Mouse (Mus musculus) kidney, postnatal 0 days (tissue): ENCODE measurements around the gene Spata25. TPM values are rescaled to one million over a fixed set of nuclear protein-coding genes. Genes with fewer than 3 reads are reported as not detected.

ENCODE experiments used
- ATAC-seq: fragments of 200-750 bp; cut with Nextera tagmentation; replicated peaks from 2 replicates; pipeline ENCODE4 v1.8.0; 2017; ENCODE audit warnings: low read depth, moderate number of reproducible peaks, moderate TSS enrichment, moderate library complexity; ENCODE audit not compliant: low FRiP score
- DNase-seq: peaks from one replicate; pipeline ENCODE4 v3.0.0-alpha.2; 2016; ENCODE audit warnings: low spot score
- H3K27ac ChIP-seq: fragments of 300-500 bp; sonication (generic); 2 replicates; pipeline ENCODE4 v1.5.1; 2014; ENCODE audit warnings: mild to moderate bottlenecking
- H3K27me3 ChIP-seq: fragments of 300-500 bp; sonication (generic); 2 replicates; pipeline ENCODE4 v1.6.1; 2014; ENCODE audit warnings: low read length, mixed read lengths; ENCODE audit not compliant: insufficient read depth
- H3K36me3 ChIP-seq: fragments of 300-500 bp; sonication (generic); 2 replicates; pipeline ENCODE4 v1.6.1; 2014; ENCODE audit warnings: low read length, mixed read lengths; ENCODE audit not compliant: insufficient read depth
- H3K4me1 ChIP-seq: fragments of 300-500 bp; sonication (generic); replicated peaks from 2 replicates; pipeline ENCODE4 v1.6.1; 2014; ENCODE audit warnings: antibody characterized with exemption, low read length, mixed read lengths; ENCODE audit not compliant: insufficient read depth
- H3K4me2 ChIP-seq: fragments of 300-500 bp; sonication (generic); 2 replicates; pipeline ENCODE4 v1.6.1; 2014; ENCODE audit warnings: mild to moderate bottlenecking, low read length, moderate library complexity, mixed read lengths
- H3K4me3 ChIP-seq: fragments of 300-500 bp; sonication (generic); replicated peaks from 2 replicates; pipeline ENCODE4 v1.5.1; 2014; ENCODE audit warnings: low read depth, low read length
- H3K9ac ChIP-seq: fragments of 300-500 bp; sonication (generic); 2 replicates; pipeline ENCODE4 v1.6.1; 2014; ENCODE audit warnings: low read depth, low read length
- H3K9me3 ChIP-seq: fragments of 300-500 bp; sonication (generic); replicated peaks from 2 replicates; pipeline ENCODE4 v1.6.1; 2016; ENCODE audit warnings: low read length, inconsistent platforms, mixed read lengths
- CTCF ChIP-seq: IDR thresholded peaks from 2 replicates; pipeline ENCODE4 v1.5.1; 2016; ENCODE audit warnings: antibody characterized with exemption, low read depth, mild to moderate bottlenecking, moderate library complexity
- WGBS: fragments of 180-500 bp; shearing (Covaris S2); extraction: QIAGEN DNeasy Blood & Tissue Kit; methylation state at CpG from one replicate; pipeline ENCODE4 v1.1.7; 2014; 5-methylcytosine and 5-hydroxymethylcytosine counted together
- polyA plus RNA-seq: library from polyadenylated mRNA; unstranded; fragments of >200 nt; fragmentation: Nextera tagmentation; extraction: Ambion mirVana; gene quantifications from 2 replicates; pipeline ENCODE4 v1.2.1, GENCODE M21; 2015

Spata25 gene
- polyA plus RNA-seq, 1 experiment from 2014 or later = not detected

- TF ChIP-seq CTCF = peak; percentile 91
- no peak overlapping the region for H3K4me2 ChIP-seq
- no peak overlapping the region for H3K9ac ChIP-seq
- no peaks in the 10 kb centered on the region for H3K9me3 ChIP-seq
- H3K4me3 ChIP-seq = no peak overlapping the region
- H3K36me3 ChIP-seq = peaks cover 46% of the 10 kb centered on the region
- H3K27me3 ChIP-seq = no peaks in the 10 kb centered on the region
- H3K27ac ChIP-seq = no peak overlapping the region
- ATAC-seq = peak; percentile 44; the same call in 1 of the 2 replicates
- DNase-seq = peak; percentile 91
- no peaks in the 10 kb centered on the region for H3K4me1 ChIP-seq
- 31% methylated on average over 5 of the region's 5 CpGs for WGBS
Measured at GRCm38 (mm10) chr2:164794293-164794692, 34.0 kb downstream of the Spata25 start.

- TF ChIP-seq CTCF = peak; percentile 24; the same call in 1 of the 2 replicates
- peaks cover 46% of the 10 kb centered on the region for H3K36me3 ChIP-seq
- DNase-seq (peak; percentile 36), ATAC-seq (no peak)
- H3K4me3 ChIP-seq = no peak overlapping the region
- WGBS = 93% methylated on average over 2 of the region's 2 CpGs
- H3K9me3 ChIP-seq = no peaks in the 10 kb centered on the region
- no peaks in the 10 kb centered on the region for H3K27me3 ChIP-seq
- H3K27ac ChIP-seq = no peak overlapping the region
- H3K9ac ChIP-seq = no peak overlapping the region
- H3K4me1 ChIP-seq = no peaks in the 10 kb centered on the region
- no peak overlapping the region for H3K4me2 ChIP-seq
Measured at GRCm38 (mm10) chr2:164793772-164794171, 34.6 kb downstream of the Spata25 start.

- Histone ChIP-seq H3K27me3 (no peaks in the 10 kb centered on the region), H3K9ac (no peak overlapping the region), H3K27ac (no peak overlapping the region), H3K4me1 (no peaks in the 10 kb centered on the region; the same call in 1 of the 2 replicates), H3K9me3 (no peaks in the 10 kb centered on the region), H3K4me3 (no peak overlapping the region), H3K36me3 (peaks cover 46% of the 10 kb centered on the region), H3K4me2 (no peak overlapping the region)
- TF ChIP-seq CTCF = peak; percentile 72
- ATAC-seq (no peak; the same call in 1 of the 2 replicates), DNase-seq (peak; percentile 55)
- 71% methylated on average over 3 of the region's 3 CpGs for WGBS
Measured at GRCm38 (mm10) chr2:164793236-164793635, 35.1 kb downstream of the Spata25 start.

- no peak for TF ChIP-seq CTCF
- WGBS = 90% methylated on average over 12 of the region's 12 CpGs
Measured at GRCm38 (mm10) chr2:164792400-164793190, 35.7 kb downstream of the Spata25 start.

GRCm38 (mm10) chr2:164791841-164792261 lies 36.5 kb downstream of the Spata25 start:
- TF ChIP-seq CTCF = no peak
- Histone ChIP-seq H3K27me3 (no peaks in the 10 kb centered on the region), H3K27ac (no peak overlapping the region), H3K9ac (no peak overlapping the region), H3K4me2 (no peak overlapping the region), H3K4me3 (no peak overlapping the region), H3K4me1 (no peaks in the 10 kb centered on the region; the same call in 1 of the 2 replicates), H3K36me3 (peaks cover 43% of the 10 kb centered on the region), H3K9me3 (no peaks in the 10 kb centered on the region)
- WGBS = 91% methylated on average over 18 of the region's 18 CpGs
- ATAC-seq = no peak
- no peak for DNase-seq

More at GRCm38 (mm10) chr2:164792400-164793190, 35.7 kb downstream of the Spata25 start:
- DNase-seq (no peak), ATAC-seq (no peak)
- H3K4me3 ChIP-seq = no peak overlapping the region
- H3K36me3 ChIP-seq = peaks cover 46% of the 10 kb centered on the region
- H3K4me1 ChIP-seq = no peaks in the 10 kb centered on the region; the same call in 1 of the 2 replicates
- no peak overlapping the region for H3K4me2 ChIP-seq
- H3K27ac ChIP-seq = no peak overlapping the region
- H3K9ac ChIP-seq = no peak overlapping the region
- no peaks in the 10 kb centered on the region for H3K9me3 ChIP-seq
- H3K27me3 ChIP-seq = no peaks in the 10 kb centered on the region

- DNase-seq = no peak
Measured at GRCm38 (mm10) chr2:164790451-164790850, 37.9 kb downstream of the Spata25 start.

More at GRCm38 (mm10) chr2:164790451-164790850, 37.9 kb downstream of the Spata25 start:
- H3K27me3 ChIP-seq = no peaks in the 10 kb centered on the region
- H3K4me2 ChIP-seq = no peak overlapping the region
- peaks cover 30% of the 10 kb centered on the region for H3K36me3 ChIP-seq
- no peaks in the 10 kb centered on the region for H3K9me3 ChIP-seq
- TF ChIP-seq CTCF = no peak
- ATAC-seq = no peak
- no peaks in the 10 kb centered on the region; the same call in 1 of the 2 replicates for H3K4me1 ChIP-seq
- 74% methylated on average over 4 of the region's 4 CpGs for WGBS
- no peak overlapping the region for H3K27ac ChIP-seq
- no peak overlapping the region for H3K4me3 ChIP-seq
- H3K9ac ChIP-seq = no peak overlapping the region
